Mouse (Mus musculus) colon, adult 2 months (tissue): ENCODE data around the gene Cybrd1. TPM values are rescaled to one million over a fixed set of nuclear protein-coding genes. Genes with fewer than 3 reads are reported as not detected.

Experiments used
- polyA plus RNA-seq: library from polyadenylated mRNA; depleted of rRNA; stranded (reverse); fragments of >200 nt; gene quantifications from 2 replicates; pipeline ENCODE4 v1.2.3, GENCODE M21; 2012; rRNA removed

Gene Cybrd1
- polyA plus RNA-seq = 1.4 and 1.9 TPM in 2 replicates

GRCm38 (mm10) chr2:71117797-71118708 is at the start of gene Cybrd1:
Gene Cybrd1, plus strand, starts transcription at chr2:71117923.

Other genes starting within 250 kb of the Cybrd1 start
- 3.2 and 3.7 TPM in 2 replicates for gene Dcaf17, start 62.6 kb upstream of the Cybrd1 start, polyA plus RNA-seq
- gene Mettl8, start 62.3 kb upstream of the Cybrd1 start, polyA plus RNA-seq = 2.2 and 2.3 TPM in 2 replicates
- gene Dync1i2, start 93.8 kb downstream of the Cybrd1 start, polyA plus RNA-seq = 8.2 and 11.4 TPM in 2 replicates
- 24.8 and 27.9 TPM in 2 replicates for gene Slc25a12, start 249.8 kb downstream of the Cybrd1 start, polyA plus RNA-seq